Mouse (Mus musculus) bone marrow, adult 2 months (tissue): Measurements from ENCODE around the gene Trp53i13. TPM values are rescaled to one million over a fixed set of nuclear protein-coding genes. Genes with fewer than 3 reads are reported as not detected.
A peak's percentile ranks its signal among the peaks of the same experiment; 100 is the strongest.

Source experiments
- H3K27ac ChIP-seq: fragments of 200-500 bp; 2 replicates; pipeline ENCODE4 v1.5.1; 2012; ENCODE audit warnings: low read depth, mild to moderate bottlenecking, control low read depth, inconsistent platforms, low read length; ENCODE audit not compliant: control insufficient read depth, poor library complexity, insufficient read depth
- H3K4me1 ChIP-seq: fragments of 200-500 bp; 2 replicates; pipeline ENCODE4 v1.6.1; 2011; ENCODE audit warnings: low read length; ENCODE audit not compliant: control insufficient read depth, insufficient read depth
- H3K4me3 ChIP-seq: fragments of 200-500 bp; replicated peaks from 2 replicates; pipeline ENCODE3; 2011; ENCODE audit warnings: mild to moderate bottlenecking, low read depth, low read length, control low read depth; ENCODE audit not compliant: control insufficient read depth
- CTCF ChIP-seq: fragments of 200-500 bp; IDR thresholded peaks from 2 replicates; pipeline ENCODE4 v1.5.1; 2011; ENCODE audit warnings: low read length, control low read depth; ENCODE audit not compliant: control insufficient read depth, insufficient read depth
- POLR2A ChIP-seq: fragments of 200-500 bp; IDR thresholded peaks from 2 replicates; pipeline ENCODE4 v1.6.1; 2011; ENCODE audit warnings: low read depth, mild to moderate bottlenecking, control low read depth, low read length, borderline replicate concordance; ENCODE audit not compliant: control insufficient read depth
- WGBS: fragments of 180-500 bp; shearing (Covaris S2); methylation state at CpG from one replicate; pipeline ENCODE4 v1.1.7; 2018; 5-methylcytosine and 5-hydroxymethylcytosine counted together
- polyA plus RNA-seq: library from polyadenylated mRNA; stranded (reverse); fragments of >200 nt; gene quantifications from 2 replicates; pipeline ENCODE4 v1.2.4, GENCODE M21; 2011; ENCODE audit warnings: low replicate concordance; ENCODE audit not compliant: missing spikeins, insufficient read depth, insufficient read length

Trp53i13 gene
- polyA plus RNA-seq, 1 experiment, result 4.0 TPM

GRCm38 (mm10) chr11:77513811-77514170 is 2.0 kb downstream of the Trp53i13 start:
- peaks cover 9% of the 10 kb centered on the region for H3K4me1 ChIP-seq
- WGBS, result 10% methylated on average over 10 of the region's 10 CpGs
- H3K27ac ChIP-seq, result peak overlapping the region; percentile 14; the same call in 1 of the 2 replicates
- TF ChIP-seq POLR2A (no peak), CTCF (no peak)
- peak overlapping the region; percentile 83 for H3K4me3 ChIP-seq

GRCm38 (mm10) chr11:77512891-77513810 is 2.6 kb downstream of the Trp53i13 start:
- peak; percentile 58; the same call in 1 of the 2 replicates for TF ChIP-seq POLR2A
- TF ChIP-seq CTCF, result no peak
- peak overlapping the region; percentile 73 for H3K27ac ChIP-seq
- H3K4me3 ChIP-seq, result peak overlapping the region; percentile 83
- peaks cover 6% of the 10 kb centered on the region for H3K4me1 ChIP-seq
- WGBS, result under 1% methylated on average over 75 of the region's 84 CpGs

DNA sequence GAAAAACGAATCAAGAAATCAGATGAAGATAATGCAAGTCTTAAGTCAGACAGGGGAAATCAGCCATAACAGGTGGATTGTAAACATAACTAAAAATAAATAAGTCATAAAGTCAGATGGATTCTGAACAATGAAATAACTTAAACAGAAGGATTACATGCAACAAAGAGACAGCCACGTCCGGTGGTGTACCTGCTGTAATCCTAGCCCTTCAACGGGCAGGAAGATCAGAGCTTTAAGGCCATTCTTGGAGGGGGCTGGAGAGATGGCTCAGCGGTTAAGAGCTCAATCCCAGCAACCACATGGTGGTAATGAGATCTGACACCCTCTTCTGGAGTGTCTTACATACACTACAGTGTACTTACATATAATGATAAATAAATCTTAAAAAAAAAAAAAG is 4.4 kb downstream of the Trp53i13 start:
- H3K4me1 ChIP-seq, result peaks cover 4% of the 10 kb centered on the region; the same call in 1 of the 2 replicates
- H3K27ac ChIP-seq, result no peak overlapping the region
- TF ChIP-seq POLR2A, result no peak
- no peak for TF ChIP-seq CTCF
- no peak overlapping the region for H3K4me3 ChIP-seq
- WGBS, result 71% methylated on average over 5 of the region's 5 CpGs

- H3K27ac ChIP-seq, result no peak overlapping the region; the same call in 1 of the 2 replicates
- WGBS, result 27% methylated on average over 49 of the region's 49 CpGs
- TF ChIP-seq POLR2A, result no peak
- TF ChIP-seq CTCF, result peak; percentile 74
- peaks cover 1% of the 10 kb centered on the region; the same call in 1 of the 2 replicates for H3K4me1 ChIP-seq
- H3K4me3 ChIP-seq, result peak overlapping the region; percentile 24
These were observed 7.4 kb downstream of the Trp53i13 start for GRCm38 (mm10) chr11:77508068-77509021.

- Histone ChIP-seq H3K4me1 (peaks cover 1% of the 10 kb centered on the region; the same call in 1 of the 2 replicates), H3K27ac (no peak overlapping the region), H3K4me3 (no peak overlapping the region)
- 64% methylated on average over 4 of the region's 4 CpGs for WGBS
- no peak for TF ChIP-seq CTCF
- no peak for TF ChIP-seq POLR2A
These were observed 8.4 kb downstream of the Trp53i13 start for GRCm38 (mm10) chr11:77507426-77507825.

- WGBS, result 81% methylated on average over 6 of the region's 6 CpGs
These were observed 8.8 kb downstream of the Trp53i13 start for GRCm38 (mm10) chr11:77506941-77507340.

DNA sequence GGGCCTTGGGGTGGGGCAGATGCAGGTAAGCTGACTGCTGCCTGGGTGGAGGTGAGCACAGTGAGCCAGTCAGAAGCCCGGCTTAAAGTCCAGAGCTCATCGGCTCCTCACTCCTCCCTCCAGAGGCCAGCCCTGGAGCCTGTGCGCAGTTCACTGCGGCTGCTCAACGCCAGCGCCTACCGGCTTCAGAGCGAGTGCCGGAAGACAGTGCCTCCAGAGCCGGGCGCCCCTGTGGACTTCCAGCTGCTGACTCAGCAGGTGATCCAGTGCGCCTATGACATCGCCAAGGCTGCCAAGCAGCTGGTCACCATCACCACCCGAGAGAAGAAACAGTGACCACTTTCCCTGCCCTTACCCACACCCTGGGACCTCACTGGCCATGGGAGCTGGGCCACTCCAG is 9.5 kb downstream of the Trp53i13 start:
- Histone ChIP-seq H3K27ac (no peak overlapping the region), H3K4me3 (no peak overlapping the region), H3K4me1 (no peaks in the 10 kb centered on the region)
- whole genome bisulfite sequencing, result 93% methylated on average over 14 of the region's 14 CpGs
- TF ChIP-seq POLR2A (no peak), CTCF (no peak)

More at GRCm38 (mm10) chr11:77506941-77507340, 8.8 kb downstream of the Trp53i13 start:
- H3K4me1 ChIP-seq, result no peaks in the 10 kb centered on the region
- H3K4me3 ChIP-seq, result no peak overlapping the region
- no peak overlapping the region for H3K27ac ChIP-seq
- no peak for TF ChIP-seq CTCF
- TF ChIP-seq POLR2A, result no peak
